Mouse (Mus musculus) T-helper 17 cell (primary cell): Measurements from ENCODE around the gene Sdc4.

ENCODE experiments used
- in situ Hi-C, 2 experiments: fragments of 300-600 bp; cut with MboI, MseI; formaldehyde crosslinking; loops; 1 replicate in 1 of 2; 2 replicates in 1 of 2; pipeline ENCODE4 v1.15.1; 2025; ENCODE audit warnings: high pct_unique_total_duplicates in 2 of 2

The Sdc4 gene

GRCm38 (mm10) chr2:164443460-164444000, at the start of gene Sdc4:
Gene Sdc4 (minus strand): TSS chr2:164443887.
- in situ Hi-C loops: no loop called here

- in situ Hi-C loops: no loop called here
These were observed 44.1 kb upstream of the Sdc4 start for GRCm38 (mm10) chr2:164487812-164488211.

- in situ Hi-C loops: no loop called here
These were observed 43.4 kb upstream of the Sdc4 start for GRCm38 (mm10) chr2:164487115-164487527.

- in situ Hi-C loops: no loop called here
These were observed 42.8 kb upstream of the Sdc4 start for GRCm38 (mm10) chr2:164486258-164487114.

GRCm38 (mm10) chr2:164485681-164486257, 42.1 kb upstream of the Sdc4 start, which contains the start of gene Dbndd2:
Gene Dbndd2 (plus strand): TSS chr2:164486106.
- in situ Hi-C loops: no loop called here

GRCm38 (mm10) chr2:164473624-164474023, 29.9 kb upstream of the Sdc4 start, which contains the start of gene Trp53tg5:
Gene Trp53tg5 (minus strand): TSS chr2:164473724.
- in situ Hi-C loops: no loop called here

GRCm38 (mm10) chr2:164470254-164470653, 26.6 kb upstream of the Sdc4 start:
- in situ Hi-C loops: no loop called here

GRCm38 (mm10) chr2:164466787-164467186, 23.1 kb upstream of the Sdc4 start:
- in situ Hi-C loops: no loop called here

GRCm38 (mm10) chr2:164465161-164465560, 21.5 kb upstream of the Sdc4 start:
- in situ Hi-C loops: no loop called here

GRCm38 (mm10) chr2:164460745-164461551, 17.3 kb upstream of the Sdc4 start, which contains the start of gene Gm20458:
Gene Gm20458 (plus strand): TSS chr2:164460967.
- in situ Hi-C loops: no loop called here

- in situ Hi-C loops: loop anchor here (5.0 kb wide), 2 partner anchors 59 to 69 kb away; no protein-coding TSS in a partner anchor
These were observed 14.8 kb upstream of the Sdc4 start for GRCm38 (mm10) chr2:164458535-164458934.

GRCm38 (mm10) chr2:164457942-164458341, 14.3 kb upstream of the Sdc4 start:
- in situ Hi-C loops: loop anchor here (5.0 kb wide), 2 partner anchors 59 to 69 kb away; no protein-coding TSS in a partner anchor

- in situ Hi-C loops: loop anchor here (5.0 kb wide), 2 partner anchors 60 to 70 kb away; no protein-coding TSS in a partner anchor
These were observed 13.2 kb upstream of the Sdc4 start, which contains the start of gene Sys1 for GRCm38 (mm10) chr2:164456864-164457300. Gene Sys1 (plus strand): TSS chr2:164456964.

GRCm38 (mm10) chr2:164456413-164456812, 12.7 kb upstream of the Sdc4 start:
- in situ Hi-C loops: loop anchor here (5.0 kb wide), 2 partner anchors 61 to 71 kb away; no protein-coding TSS in a partner anchor

- in situ Hi-C loops: loop anchor here (5.0 kb wide), 2 partner anchors 62 to 72 kb away; no protein-coding TSS in a partner anchor
These were observed 11.9 kb upstream of the Sdc4 start for GRCm38 (mm10) chr2:164455421-164456190.

- in situ Hi-C loops: loop anchor here (5.0 kb wide), 2 partner anchors 62 to 72 kb away; no protein-coding TSS in a partner anchor
These were observed 11.2 kb upstream of the Sdc4 start for GRCm38 (mm10) chr2:164454846-164455245.

- in situ Hi-C loops: no loop called here
These were observed 10.3 kb upstream of the Sdc4 start for GRCm38 (mm10) chr2:164453887-164454500.

- in situ Hi-C loops: no loop called here
These were observed 9.5 kb upstream of the Sdc4 start for GRCm38 (mm10) chr2:164453047-164453757.
